Mouse (Mus musculus): ENCODE measurements around the gene Pcnp. TPM values are rescaled to one million over a fixed set of nuclear protein-coding genes. Genes with fewer than 3 reads are reported as not detected.
"Not testable (repeated sequence)": the region's sequence is repeated elsewhere in the genome, so short reads cannot be mapped to it uniquely, and the experiment has no call there.

The Pcnp gene
- polyA plus RNA-seq, 1 experiment from 2014 or later, result 204 TPM

DNA sequence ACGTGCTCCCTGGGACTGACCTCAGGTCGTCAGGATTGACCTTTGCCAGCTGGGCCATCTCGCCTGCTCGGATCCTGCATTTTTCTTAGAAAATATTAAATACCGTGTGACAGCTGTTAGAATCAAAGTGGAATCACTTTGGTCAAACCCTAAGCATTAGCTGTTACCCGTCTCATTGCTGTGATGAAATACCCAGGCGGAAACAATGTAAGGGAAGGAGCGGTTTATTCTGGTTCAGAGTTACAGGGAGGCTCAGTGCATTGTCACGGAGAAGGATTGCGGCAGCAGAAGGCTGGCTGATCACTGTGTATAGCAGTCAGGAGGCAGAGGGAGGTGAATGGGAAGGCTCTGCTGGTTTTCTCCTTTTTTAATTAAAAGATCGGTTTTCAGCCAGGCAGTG lies 33.4 kb upstream of the Pcnp start:
- WGBS, result 42% methylated on average over 11 of the region's 11 CpGs
- H3K27ac ChIP-seq, result no peak overlapping the region
- H3K4me3 ChIP-seq, result no peak overlapping the region
- no peaks in the 10 kb centered on the region; the same call in 1 of the 2 replicates for H3K27me3 ChIP-seq (replicated peaks)
- H3K36me3 ChIP-seq (replicated peaks), result no peaks in the 10 kb centered on the region
- no peaks in the 10 kb centered on the region for H3K9me3 ChIP-seq
- no peak overlapping the region for H3K9ac ChIP-seq
- H3K4me2 ChIP-seq, result no peak overlapping the region
- no peaks in the 10 kb centered on the region for H3K4me1 ChIP-seq
- ATAC-seq (replicated peaks), result no peak

DNA sequence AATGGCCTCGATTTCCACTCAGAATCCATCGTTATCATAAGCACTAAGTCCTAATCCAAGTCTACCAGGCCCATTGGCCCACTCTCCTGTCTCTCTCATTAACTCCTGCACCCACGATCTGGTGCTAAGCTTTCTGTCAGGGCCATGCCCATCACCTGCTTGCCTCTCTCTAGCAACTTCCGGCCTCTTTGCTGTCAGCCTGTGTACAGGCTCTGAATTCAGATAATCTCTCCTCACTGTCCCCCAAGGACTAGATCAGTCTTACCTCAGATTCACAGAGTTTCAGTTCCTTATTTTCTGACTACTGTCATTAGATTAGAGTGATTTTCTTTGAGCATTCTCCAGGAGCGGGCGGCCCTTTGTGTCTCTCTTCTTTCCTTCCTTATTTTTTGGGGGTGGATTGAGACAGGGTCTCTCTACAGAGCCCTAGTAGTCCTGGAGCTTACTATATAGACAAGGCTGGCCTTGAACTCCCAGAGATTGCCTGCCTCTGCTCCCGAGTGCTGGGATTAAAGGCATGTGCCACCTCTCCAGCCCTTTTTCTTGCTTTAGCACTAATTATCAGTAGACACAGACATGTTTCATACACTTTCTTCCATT lies 32.6 kb upstream of the Pcnp start:
- Histone ChIP-seq H3K4me1 (no peaks in the 10 kb centered on the region), H3K27ac (no peak overlapping the region), H3K9ac (no peak overlapping the region), H3K27me3 (replicated peaks) (no peaks in the 10 kb centered on the region; the same call in 1 of the 2 replicates), H3K4me3 (no peak overlapping the region), H3K4me2 (no peak overlapping the region), H3K36me3 (replicated peaks) (no peaks in the 10 kb centered on the region), H3K9me3 (no peaks in the 10 kb centered on the region)
- ATAC-seq (replicated peaks), result no peak
- 78% methylated on average over 7 of the region's 7 CpGs for WGBS

DNA sequence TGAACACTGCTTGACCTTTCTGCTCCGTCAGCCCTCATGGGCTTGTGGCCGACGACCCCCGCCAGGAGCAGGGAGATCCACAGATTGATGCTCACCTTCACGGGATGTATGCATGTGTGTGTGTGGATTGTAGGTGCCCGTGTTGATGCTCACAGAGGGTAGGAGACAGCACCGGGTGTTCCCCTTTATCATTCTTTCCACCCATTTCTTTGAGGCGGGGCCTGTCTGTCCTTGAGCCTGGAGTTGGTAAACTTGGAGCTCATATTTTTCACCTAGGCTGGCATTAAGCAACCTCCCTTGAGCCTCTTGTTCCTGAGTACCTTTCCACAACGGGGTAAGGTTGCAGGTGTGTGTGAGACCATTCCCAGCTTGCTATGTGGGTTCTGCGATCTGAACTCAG lies 28.6 kb upstream of the Pcnp start:
- no peaks in the 10 kb centered on the region for H3K27me3 ChIP-seq (replicated peaks)
- peak overlapping the region; percentile 12; the same call in 1 of the 2 replicates for H3K4me2 ChIP-seq
- no peak for ATAC-seq (replicated peaks)
- peak overlapping the region; percentile 60; the same call in 1 of the 2 replicates for H3K27ac ChIP-seq
- no peaks in the 10 kb centered on the region for H3K36me3 ChIP-seq (replicated peaks)
- no peak overlapping the region for H3K9ac ChIP-seq
- H3K4me3 ChIP-seq, result no peak overlapping the region
- 58% methylated on average over 10 of the region's 10 CpGs for WGBS
- H3K9me3 ChIP-seq, result no peaks in the 10 kb centered on the region
- peaks cover 6% of the 10 kb centered on the region; the same call in 1 of the 2 replicates for H3K4me1 ChIP-seq

DNA sequence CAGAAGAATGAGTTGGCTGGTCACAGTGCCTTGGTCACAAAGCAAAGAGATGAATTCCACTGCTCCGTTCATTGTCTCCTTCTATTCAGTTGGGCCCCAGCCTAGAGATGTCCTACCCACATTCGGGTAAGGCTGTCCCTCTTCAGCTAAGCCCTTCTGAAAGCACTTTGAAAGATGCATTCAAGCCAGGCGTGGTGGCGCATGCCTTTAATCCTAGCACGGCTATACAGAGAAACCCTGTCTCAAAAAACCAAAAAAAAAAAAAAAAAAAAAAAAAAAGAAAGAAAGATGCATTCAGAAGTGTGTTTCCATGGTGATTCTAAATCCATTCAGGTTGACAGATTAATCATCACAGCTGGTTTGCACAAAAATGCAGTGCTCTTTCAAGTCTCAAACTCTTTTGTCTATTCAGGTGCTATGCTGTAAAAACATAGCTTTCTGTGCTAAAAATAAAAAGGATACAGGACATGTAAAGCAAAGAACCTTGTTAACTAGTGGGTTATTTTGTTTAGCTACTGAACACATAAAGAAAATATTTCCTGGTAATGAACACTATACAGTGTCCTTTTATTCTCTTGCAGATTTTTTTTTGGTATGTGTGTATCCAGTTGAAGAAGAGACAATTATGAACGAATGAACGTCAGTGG lies 27.5 kb upstream of the Pcnp start:
- Histone ChIP-seq H3K27ac (peak overlapping the region; percentile 63), H3K36me3 (replicated peaks) (no peaks in the 10 kb centered on the region), H3K4me2 (peak overlapping the region; percentile 12), H3K9ac (no peak overlapping the region), H3K27me3 (replicated peaks) (no peaks in the 10 kb centered on the region), H3K4me3 (no peak overlapping the region), H3K9me3 (no peaks in the 10 kb centered on the region), H3K4me1 (peaks cover 6% of the 10 kb centered on the region; the same call in 1 of the 2 replicates)
- peak; percentile 94 for ATAC-seq (replicated peaks)
- 10% methylated on average over 7 of the region's 7 CpGs for WGBS

DNA sequence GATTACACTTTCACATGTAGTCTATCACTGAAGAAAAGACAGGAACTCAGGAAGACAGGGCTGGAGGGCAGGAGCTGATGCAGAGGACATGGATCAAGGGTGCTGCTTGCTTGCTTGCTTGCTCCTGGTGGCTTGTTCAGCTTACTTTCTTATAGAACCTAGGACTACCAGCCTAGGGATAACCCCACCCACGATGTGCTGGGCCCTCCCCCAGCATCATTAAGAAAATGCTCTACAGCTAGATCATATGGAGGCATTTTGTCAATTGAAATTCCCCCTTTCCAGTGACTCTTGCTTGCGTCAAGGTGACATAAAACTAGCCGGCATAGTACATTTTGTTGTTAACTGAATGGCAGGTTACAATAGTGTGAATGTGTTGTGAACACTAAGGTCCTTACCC lies 26.4 kb upstream of the Pcnp start:
- Histone ChIP-seq H3K9ac (no peak overlapping the region), H3K4me1 (peaks cover 6% of the 10 kb centered on the region; the same call in 1 of the 2 replicates), H3K4me3 (no peak overlapping the region), H3K27me3 (replicated peaks) (no peaks in the 10 kb centered on the region), H3K4me2 (no peak overlapping the region), H3K36me3 (replicated peaks) (no peaks in the 10 kb centered on the region), H3K9me3 (no peaks in the 10 kb centered on the region), H3K27ac (no peak overlapping the region)
- ATAC-seq (replicated peaks), result no peak
- WGBS, result 85% methylated on average over 3 of the region's 3 CpGs

DNA sequence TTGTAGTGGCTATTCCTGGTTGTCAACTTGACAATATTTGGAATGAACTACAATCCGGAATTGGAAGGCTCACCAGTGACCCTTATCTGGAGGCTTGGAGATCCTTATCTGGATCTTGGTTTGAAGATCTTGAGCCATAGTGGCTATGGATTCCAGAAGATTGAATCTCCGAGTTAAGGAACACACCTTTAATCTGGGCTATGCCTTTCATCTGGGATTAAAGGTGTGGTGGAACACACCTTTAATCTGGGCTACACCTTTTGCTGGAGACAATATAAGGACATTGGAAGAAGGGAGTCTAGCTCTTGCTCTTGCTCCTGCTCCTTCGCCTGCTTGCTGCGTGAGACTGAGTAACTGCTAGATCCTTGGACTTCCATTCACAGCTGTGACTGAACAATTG lies 18.5 kb upstream of the Pcnp start, which contains the start of gene Senp7:
Senp7 (plus strand) TSS at position 301 of the 400 bp plus-strand sequence.
- H3K27ac ChIP-seq; ATAC-seq (replicated peaks); H3K4me3 ChIP-seq; H3K36me3 ChIP-seq (replicated peaks); H3K27me3 ChIP-seq (replicated peaks); H3K9me3 ChIP-seq; H3K9ac ChIP-seq; H3K4me2 ChIP-seq; H3K4me1 ChIP-seq: not testable (repeated sequence)
- WGBS, result no CpG with 5 or more reads among the region's 4 CpGs

DNA sequence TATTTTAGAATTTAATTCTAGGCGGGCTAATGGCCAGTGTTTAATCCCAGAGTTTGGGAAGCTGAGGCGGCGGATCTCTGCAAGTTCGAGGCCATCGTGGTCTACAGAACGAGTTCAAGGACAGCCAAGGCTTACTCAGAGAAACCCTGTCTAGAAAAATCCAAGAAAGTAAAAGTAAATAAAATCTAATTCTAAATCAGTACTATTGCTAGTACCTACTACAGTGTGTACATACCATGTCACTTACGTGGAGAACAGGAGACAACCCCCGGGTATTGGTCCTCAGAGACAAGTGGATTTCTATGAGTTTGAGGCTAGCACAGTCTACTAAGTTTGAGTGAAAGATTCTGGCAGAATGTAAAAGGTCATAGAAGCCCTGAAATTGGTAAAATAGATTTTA lies 8.6 kb upstream of the Pcnp start:
- Histone ChIP-seq H3K4me3 (peak overlapping the region; percentile 97), H3K4me1 (peaks cover 21% of the 10 kb centered on the region), H3K9ac (peak overlapping the region; percentile 88), H3K27ac (peak overlapping the region; percentile 93), H3K36me3 (replicated peaks) (peaks cover 12% of the 10 kb centered on the region; the same call in 1 of the 2 replicates), H3K4me2 (peak overlapping the region; percentile 56), H3K9me3 (no peaks in the 10 kb centered on the region), H3K27me3 (replicated peaks) (no peaks in the 10 kb centered on the region)
- 31% methylated on average over 8 of the region's 8 CpGs for WGBS
- peak; percentile 46 for ATAC-seq (replicated peaks)

DNA sequence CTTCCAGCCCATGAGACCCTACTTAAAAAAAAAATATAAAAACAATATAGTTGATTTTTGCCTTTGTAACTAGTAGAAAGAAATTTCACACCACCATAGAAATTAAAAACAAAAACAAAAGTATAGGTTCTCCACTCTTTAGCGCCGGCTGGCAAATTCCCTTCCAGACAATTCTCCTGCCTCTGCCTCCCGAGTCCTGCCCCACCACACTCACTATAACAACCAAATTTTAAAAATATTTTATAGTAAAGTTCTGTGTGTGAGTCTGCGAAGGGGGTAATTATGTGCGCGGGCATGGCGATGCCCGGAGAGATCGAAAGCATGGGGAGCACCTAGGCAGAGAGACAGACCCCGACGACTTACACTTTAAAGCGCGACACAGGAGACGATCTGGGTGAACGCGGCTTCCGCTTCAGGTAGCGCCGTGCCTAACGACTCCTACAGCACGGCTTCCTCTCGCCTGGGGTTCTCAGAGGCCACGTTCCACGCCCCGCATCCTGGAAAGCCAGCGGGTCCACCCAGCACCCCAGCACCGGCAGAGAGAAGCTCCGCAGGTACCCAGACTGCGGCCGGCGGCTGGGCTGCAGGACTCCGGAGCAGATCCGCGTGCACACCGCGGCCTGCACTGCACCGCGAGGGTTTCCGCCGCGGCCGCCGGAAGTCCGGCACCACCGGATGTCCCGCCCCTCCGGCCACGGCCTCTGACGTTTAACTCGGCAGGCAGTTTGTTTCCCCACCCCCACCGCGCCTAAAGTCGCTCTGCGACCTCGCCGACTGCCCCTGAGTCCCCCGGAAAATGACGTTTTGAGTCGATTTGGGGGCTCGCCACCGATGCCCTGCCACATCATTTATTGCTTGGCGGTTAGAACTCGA lies 7.8 kb upstream of the Pcnp start, which contains the start of gene Trmt10c:
Trmt10c (minus strand) TSS at position 682 of the 873 bp plus-strand sequence.
- H3K27me3 ChIP-seq (replicated peaks), result no peaks in the 10 kb centered on the region
- peak within 1 kb of the TSS; percentile 56 for H3K4me2 ChIP-seq
- H3K27ac ChIP-seq, result peak within 1 kb of the TSS; percentile 93
- peak within 1 kb of the TSS; percentile 88 for H3K9ac ChIP-seq
- H3K9me3 ChIP-seq, result no peaks in the 10 kb centered on the region
- peak; percentile 100 for ATAC-seq (replicated peaks)
- peaks cover 21% of the 10 kb centered on the region for H3K4me1 ChIP-seq
- H3K36me3 ChIP-seq (replicated peaks), result peaks cover 18% of the 10 kb centered on the region; the same call in 1 of the 2 replicates
- under 1% methylated on average over 63 of the region's 63 CpGs for WGBS
- H3K4me3 ChIP-seq, result peak within 1 kb of the TSS; percentile 97

DNA sequence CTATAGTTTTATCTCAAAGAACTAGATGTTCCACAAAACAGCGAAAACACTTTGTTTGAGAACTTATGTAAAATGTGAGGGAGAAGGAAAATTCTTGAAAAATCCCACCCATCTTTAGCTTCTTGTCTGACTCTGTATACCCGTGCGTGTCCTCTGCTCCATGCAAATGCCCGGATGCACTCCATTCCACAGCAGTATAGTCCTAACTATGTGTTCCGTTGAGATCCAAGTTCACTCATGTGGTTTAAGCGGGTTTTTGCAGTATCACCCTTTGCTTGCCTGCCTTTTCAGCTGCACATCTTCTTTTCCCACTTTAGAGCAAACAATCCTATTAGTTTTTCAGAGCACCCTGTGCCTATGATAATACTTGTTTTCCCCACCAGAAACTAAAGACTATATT lies 7.0 kb upstream of the Pcnp start:
- Histone ChIP-seq H3K4me1 (peaks cover 21% of the 10 kb centered on the region), H3K9ac (peak overlapping the region; percentile 88; the same call in 1 of the 2 replicates), H3K9me3 (no peaks in the 10 kb centered on the region), H3K27me3 (replicated peaks) (no peaks in the 10 kb centered on the region), H3K4me2 (peak overlapping the region; percentile 56), H3K36me3 (replicated peaks) (peaks cover 18% of the 10 kb centered on the region; the same call in 1 of the 2 replicates), H3K4me3 (peak overlapping the region; percentile 97), H3K27ac (no peak overlapping the region)
- no peak for ATAC-seq (replicated peaks)
- 64% methylated on average over 6 of the region's 6 CpGs for WGBS

DNA sequence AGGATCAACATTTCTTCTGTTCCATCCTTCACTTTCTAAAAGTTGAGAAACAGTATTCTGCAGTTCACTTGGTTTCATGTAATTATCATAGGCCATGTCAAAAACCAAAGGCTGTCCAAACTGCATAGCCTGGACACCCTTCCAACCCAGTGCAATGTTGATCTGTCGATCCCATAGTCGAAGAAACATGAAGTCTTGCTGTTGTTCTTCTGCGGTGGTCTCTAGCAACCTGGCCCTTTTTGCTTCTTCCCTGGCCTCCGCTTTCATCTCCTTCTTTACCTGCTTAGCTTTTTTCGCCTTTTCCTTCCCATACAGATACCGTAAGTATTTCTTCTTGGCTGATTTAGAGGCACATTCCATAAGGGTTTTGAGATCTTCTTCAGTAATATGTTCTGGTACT lies 5.0 kb upstream of the Pcnp start:
- 94% methylated on average over 6 of the region's 6 CpGs for WGBS
- Histone ChIP-seq H3K36me3 (replicated peaks) (peaks cover 18% of the 10 kb centered on the region; the same call in 1 of the 2 replicates), H3K9me3 (no peaks in the 10 kb centered on the region), H3K9ac (no peak overlapping the region), H3K27ac (no peak overlapping the region), H3K4me3 (no peak overlapping the region), H3K27me3 (replicated peaks) (no peaks in the 10 kb centered on the region), H3K4me2 (no peak overlapping the region), H3K4me1 (peaks cover 32% of the 10 kb centered on the region)
- ATAC-seq (replicated peaks), result no peak

DNA sequence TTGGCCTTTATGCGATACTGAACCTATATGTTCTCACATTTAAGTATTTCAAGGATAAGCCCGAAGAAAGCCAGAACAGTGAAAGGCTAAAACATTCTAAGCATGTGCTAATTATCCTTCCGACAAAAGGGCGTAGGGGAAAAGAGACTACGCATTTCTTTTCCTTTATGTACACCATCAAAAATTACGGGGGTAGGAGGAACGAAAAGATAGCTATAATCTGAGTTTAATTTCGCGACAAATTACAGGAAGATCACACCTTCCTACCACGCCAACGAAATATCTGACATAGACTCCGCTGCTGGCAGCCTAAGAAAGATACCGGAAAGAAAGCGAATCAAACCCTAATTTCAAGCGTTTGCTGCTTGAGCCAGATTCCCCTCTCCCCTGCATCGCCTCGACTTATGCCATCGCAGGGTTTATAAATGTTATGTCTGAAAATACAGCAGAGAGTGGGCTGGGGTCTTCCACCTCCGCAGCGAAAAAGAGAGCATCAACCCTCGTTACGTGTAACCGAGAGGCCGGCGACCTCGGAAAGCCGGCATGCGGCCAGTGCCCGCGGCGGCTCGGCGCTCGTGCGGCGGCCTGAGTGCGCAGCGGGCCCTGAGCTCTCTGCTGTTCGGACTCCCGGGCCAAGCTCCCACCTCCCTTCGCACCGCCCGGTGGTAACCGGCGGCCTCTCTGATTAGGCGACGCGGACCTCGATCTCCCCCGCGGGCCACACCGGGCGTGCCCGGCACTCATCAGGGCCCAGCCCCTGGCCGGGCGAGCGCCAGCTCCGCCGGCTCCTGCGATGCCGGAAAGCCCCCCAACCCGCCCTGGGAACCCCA lies 602 bp downstream of the Pcnp start:
- Histone ChIP-seq H3K27me3 (replicated peaks) (no peaks in the 10 kb centered on the region), H3K27ac (peak overlapping the region; percentile 96), H3K4me3 (peak overlapping the region; percentile 99), H3K9ac (peak overlapping the region; percentile 99), H3K9me3 (no peaks in the 10 kb centered on the region), H3K4me2 (peak overlapping the region; percentile 71), H3K4me1 (peaks cover 30% of the 10 kb centered on the region), H3K36me3 (replicated peaks) (peaks cover 14% of the 10 kb centered on the region; the same call in 1 of the 2 replicates)
- peak; percentile 90 for ATAC-seq (replicated peaks)
- WGBS, result under 1% methylated on average over 62 of the region's 62 CpGs
